Mouse (Mus musculus): ENCODE measurements around the gene Olfr524. TPM values are rescaled to one million over a fixed set of nuclear protein-coding genes. Genes with fewer than 3 reads are reported as not detected.

Olfr524 gene
- total and polyA plus RNA-seq, 2 experiments from 2014 or later = not detected

- 56% methylated on average over 8 of the region's 8 CpGs for WGBS
- ATAC-seq (ENCODE audit: insufficient read depth, low read depth) = no peak
- no peak overlapping the region for H3K4me2 ChIP-seq (ENCODE audit: low read depth, low read length)
- no peaks in the 10 kb centered on the region for H3K9me3 ChIP-seq (replicated peaks; ENCODE audit: control insufficient read depth, low read length)
- H3K27ac ChIP-seq (ENCODE audit: low read depth) = no peak overlapping the region
- H3K4me3 ChIP-seq (ENCODE audit: low read depth, low read length) = no peak overlapping the region
- H3K9ac ChIP-seq (replicated peaks; ENCODE audit: low read depth, low read length) = no peak overlapping the region
- H3K27me3 ChIP-seq (ENCODE audit: control insufficient read depth, insufficient read depth, low read length) = no peaks in the 10 kb centered on the region
- H3K36me3 ChIP-seq (replicated peaks; ENCODE audit: control insufficient read depth, insufficient read depth, low read length) = no peaks in the 10 kb centered on the region
- H3K4me1 ChIP-seq (ENCODE audit: control insufficient read depth, insufficient read depth) = no peaks in the 10 kb centered on the region
- TF ChIP-seq EP300 (IDR thresholded peaks at IDR 0.05; ENCODE audit: low read depth) (no peak), CTCF (IDR thresholded peaks at IDR 0.05; ENCODE audit: low read depth) (no peak)
- no peak for DNase-seq (ENCODE audit: low spot score)
Observed at GRCm38 (mm10) chr7:140208153-140208552, 2.4 kb upstream of the Olfr524 start.

DNA sequence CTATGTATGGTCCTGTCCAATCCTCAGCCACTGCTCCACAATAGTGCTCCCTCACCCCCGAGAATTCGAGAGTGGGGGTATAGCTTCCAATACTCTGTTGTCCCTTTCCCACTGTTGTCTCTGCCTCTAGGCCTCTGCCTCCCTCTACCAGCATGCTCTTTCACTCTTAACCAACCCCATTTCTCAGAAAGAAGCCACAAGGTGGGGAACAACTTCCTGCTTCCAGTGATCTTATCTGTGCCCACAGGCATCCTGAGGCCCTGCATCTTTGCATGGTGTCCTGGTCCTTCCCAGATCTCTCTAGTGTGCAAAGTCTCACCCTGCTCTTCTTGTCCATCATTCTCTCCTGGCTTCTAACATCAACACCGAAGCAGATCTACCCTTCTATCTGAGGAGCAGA, 1.1 kb upstream of the Olfr524 start:
- Histone ChIP-seq H3K4me1 (ENCODE audit: control insufficient read depth, insufficient read depth) (no peaks in the 10 kb centered on the region), H3K4me3 (ENCODE audit: low read depth, low read length) (no peak overlapping the region), H3K9ac (replicated peaks; ENCODE audit: low read depth, low read length) (no peak overlapping the region), H3K36me3 (replicated peaks; ENCODE audit: control insufficient read depth, insufficient read depth, low read length) (no peaks in the 10 kb centered on the region), H3K27ac (ENCODE audit: low read depth) (no peak overlapping the region), H3K27me3 (ENCODE audit: control insufficient read depth, insufficient read depth, low read length) (no peaks in the 10 kb centered on the region), H3K4me2 (ENCODE audit: low read depth, low read length) (no peak overlapping the region), H3K9me3 (replicated peaks; ENCODE audit: control insufficient read depth, low read length) (no peaks in the 10 kb centered on the region)
- ATAC-seq (ENCODE audit: insufficient read depth, low read depth) (no peak), DNase-seq (ENCODE audit: low spot score) (no peak)
- TF ChIP-seq CTCF (IDR thresholded peaks at IDR 0.05; ENCODE audit: low read depth) (no peak), EP300 (IDR thresholded peaks at IDR 0.05; ENCODE audit: low read depth) (no peak)
- 64% methylated on average over 3 of the region's 3 CpGs for WGBS

GRCm38 (mm10) chr7:140201090-140201489, 4.7 kb downstream of the Olfr524 start:
- ATAC-seq (ENCODE audit: insufficient read depth, low read depth) = no peak

GRCm38 (mm10) chr7:140196002-140196401, 9.8 kb downstream of the Olfr524 start:
- Histone ChIP-seq H3K27me3 (ENCODE audit: control insufficient read depth, insufficient read depth, low read length) (no peaks in the 10 kb centered on the region), H3K4me3 (ENCODE audit: low read depth, low read length) (no peak overlapping the region), H3K9ac (replicated peaks; ENCODE audit: low read depth, low read length) (no peak overlapping the region), H3K27ac (ENCODE audit: low read depth) (no peak overlapping the region), H3K4me1 (ENCODE audit: control insufficient read depth, insufficient read depth) (no peaks in the 10 kb centered on the region), H3K36me3 (replicated peaks; ENCODE audit: control insufficient read depth, insufficient read depth, low read length) (no peaks in the 10 kb centered on the region), H3K4me2 (ENCODE audit: low read depth, low read length) (no peak overlapping the region), H3K9me3 (replicated peaks; ENCODE audit: control insufficient read depth, low read length) (no peaks in the 10 kb centered on the region)
- no peak for TF ChIP-seq EP300 (IDR thresholded peaks at IDR 0.05; ENCODE audit: low read depth)
- DNase-seq (ENCODE audit: low spot score) (no peak), ATAC-seq (ENCODE audit: insufficient read depth, low read depth) (no peak)
- 66% methylated on average over 8 of the region's 8 CpGs for WGBS

More at GRCm38 (mm10) chr7:140201090-140201489, 4.7 kb downstream of the Olfr524 start:
- TF ChIP-seq CTCF (IDR thresholded peaks at IDR 0.05; ENCODE audit: low read depth) = no peak
- no peak for TF ChIP-seq EP300 (IDR thresholded peaks at IDR 0.05; ENCODE audit: low read depth)
- Histone ChIP-seq H3K36me3 (replicated peaks; ENCODE audit: control insufficient read depth, insufficient read depth, low read length) (no peaks in the 10 kb centered on the region), H3K9me3 (replicated peaks; ENCODE audit: control insufficient read depth, low read length) (no peaks in the 10 kb centered on the region), H3K27ac (ENCODE audit: low read depth) (no peak overlapping the region), H3K27me3 (ENCODE audit: control insufficient read depth, insufficient read depth, low read length) (no peaks in the 10 kb centered on the region), H3K4me1 (ENCODE audit: control insufficient read depth, insufficient read depth) (no peaks in the 10 kb centered on the region), H3K4me3 (ENCODE audit: low read depth, low read length) (no peak overlapping the region), H3K4me2 (ENCODE audit: low read depth, low read length) (no peak overlapping the region), H3K9ac (replicated peaks; ENCODE audit: low read depth, low read length) (no peak overlapping the region)
- 75% methylated on average over 4 of the region's 4 CpGs for WGBS
- no peak for DNase-seq (ENCODE audit: low spot score)

- no peak for ATAC-seq (ENCODE audit: insufficient read depth, low read depth)
Observed at GRCm38 (mm10) chr7:140194031-140194430, 11.7 kb downstream of the Olfr524 start.

GRCm38 (mm10) chr7:140192851-140193250, 12.9 kb downstream of the Olfr524 start:
- no peak overlapping the region for H3K27ac ChIP-seq (ENCODE audit: low read depth)
- TF ChIP-seq EP300 (IDR thresholded peaks at IDR 0.05; ENCODE audit: low read depth) = no peak
- TF ChIP-seq CTCF (IDR thresholded peaks at IDR 0.05; ENCODE audit: low read depth) = no peak
- no peak for DNase-seq (ENCODE audit: low spot score)
- no peak overlapping the region for H3K9ac ChIP-seq (replicated peaks; ENCODE audit: low read depth, low read length)
- H3K4me1 ChIP-seq (ENCODE audit: control insufficient read depth, insufficient read depth) = no peaks in the 10 kb centered on the region
- no peak for ATAC-seq (ENCODE audit: insufficient read depth, low read depth)
- H3K4me2 ChIP-seq (ENCODE audit: low read depth, low read length) = no peak overlapping the region
- H3K9me3 ChIP-seq (replicated peaks; ENCODE audit: control insufficient read depth, low read length) = no peaks in the 10 kb centered on the region
- 62% methylated on average over 2 of the region's 2 CpGs for WGBS
- no peaks in the 10 kb centered on the region for H3K36me3 ChIP-seq (replicated peaks; ENCODE audit: control insufficient read depth, insufficient read depth, low read length)
- H3K27me3 ChIP-seq (ENCODE audit: control insufficient read depth, insufficient read depth, low read length) = no peaks in the 10 kb centered on the region
- H3K4me3 ChIP-seq (ENCODE audit: low read depth, low read length) = no peak overlapping the region

More at GRCm38 (mm10) chr7:140194031-140194430, 11.7 kb downstream of the Olfr524 start:
- DNase-seq (ENCODE audit: low spot score) = no peak
- no peaks in the 10 kb centered on the region for H3K4me1 ChIP-seq (ENCODE audit: control insufficient read depth, insufficient read depth)
- no peak overlapping the region for H3K9ac ChIP-seq (replicated peaks; ENCODE audit: low read depth, low read length)
- no peaks in the 10 kb centered on the region for H3K36me3 ChIP-seq (replicated peaks; ENCODE audit: control insufficient read depth, insufficient read depth, low read length)
- no peak for TF ChIP-seq EP300 (IDR thresholded peaks at IDR 0.05; ENCODE audit: low read depth)
- no peak for TF ChIP-seq CTCF (IDR thresholded peaks at IDR 0.05; ENCODE audit: low read depth)
- H3K27me3 ChIP-seq (ENCODE audit: control insufficient read depth, insufficient read depth, low read length) = no peaks in the 10 kb centered on the region
- 70% methylated on average over 4 of the region's 4 CpGs for WGBS
- H3K4me2 ChIP-seq (ENCODE audit: low read depth, low read length) = no peak overlapping the region
- H3K4me3 ChIP-seq (ENCODE audit: low read depth, low read length) = no peak overlapping the region
- H3K27ac ChIP-seq (ENCODE audit: low read depth) = no peak overlapping the region
- no peaks in the 10 kb centered on the region for H3K9me3 ChIP-seq (replicated peaks; ENCODE audit: control insufficient read depth, low read length)

All from heart, postnatal 0 days (tissue).